Mouse (Mus musculus) forebrain, embryonic 16.5 days (tissue): ENCODE results near the gene Mfap5. TPM values are rescaled to one million over a fixed set of nuclear protein-coding genes. Genes with fewer than 3 reads are reported as not detected.
A peak's percentile ranks its signal among the peaks of the same experiment; 100 is the strongest.
"Not testable (repeated sequence)": the region's sequence is repeated elsewhere in the genome, so short reads cannot be mapped to it uniquely, and the experiment has no call there.

ENCODE experiments used
- ATAC-seq: fragments of 200-750 bp; cut with Nextera tagmentation; 2 replicates; pipeline ENCODE4 v1.8.0; 2017; ENCODE audit warnings: mild to moderate bottlenecking, moderate library complexity
- H3K27ac ChIP-seq: fragments of 300-500 bp; sonication (generic); 2 replicates; pipeline ENCODE4 v1.5.1; 2014; ENCODE audit warnings: low read length, control low read depth
- H3K27me3 ChIP-seq: fragments of 300-500 bp; sonication (generic); replicated peaks from 2 replicates; pipeline ENCODE4 v1.6.1; 2014; ENCODE audit warnings: low read length; ENCODE audit not compliant: control insufficient read depth, insufficient read depth
- H3K36me3 ChIP-seq: fragments of 300-500 bp; sonication (generic); 2 replicates; pipeline ENCODE4 v1.6.1; 2014; ENCODE audit not compliant: control insufficient read depth, insufficient read depth
- H3K4me1 ChIP-seq: fragments of 300-500 bp; sonication (generic); replicated peaks from 2 replicates; pipeline ENCODE4 v1.6.1; 2014; ENCODE audit warnings: low read length; ENCODE audit not compliant: control insufficient read depth, insufficient read depth
- H3K4me2 ChIP-seq: fragments of 300-500 bp; sonication (generic); 2 replicates; pipeline ENCODE4 v1.6.1; 2014; ENCODE audit warnings: mild to moderate bottlenecking, low read length, control low read depth
- H3K4me3 ChIP-seq: fragments of 300-500 bp; sonication (generic); replicated peaks from 2 replicates; pipeline ENCODE4 v1.5.1; 2014; ENCODE audit warnings: mild to moderate bottlenecking, low read length, control low read depth
- H3K9ac ChIP-seq: fragments of 300-500 bp; sonication (generic); replicated peaks from 2 replicates; pipeline ENCODE4 v1.6.1; 2014; ENCODE audit warnings: low read depth, low read length, control low read depth
- H3K9me3 ChIP-seq: fragments of 300-500 bp; sonication (generic); 2 replicates; pipeline ENCODE4 v1.6.1; 2016; ENCODE audit warnings: low read length; ENCODE audit not compliant: control insufficient read depth
- WGBS: fragments of 180-500 bp; shearing (Covaris S2); extraction: QIAGEN DNeasy Blood & Tissue Kit; methylation state at CpG from one replicate; pipeline ENCODE4 v1.1.7; 2014; 5-methylcytosine and 5-hydroxymethylcytosine counted together
- polyA plus RNA-seq: library from polyadenylated mRNA; unstranded; fragments of >200 nt; fragmentation: Nextera tagmentation; extraction: Ambion mirVana; gene quantifications from 2 replicates; pipeline ENCODE4 v1.2.1, GENCODE M21; 2015

The Mfap5 gene
- polyA plus RNA-seq, 1 experiment from 2014 or later: 3.1 TPM

- WGBS: 74% methylated on average over 4 of the region's 4 CpGs
These were observed 604 bp upstream of the Mfap5 start for GRCm38 (mm10) chr6:122505041-122505440.

GRCm38 (mm10) chr6:122508494-122508893 is 2.8 kb downstream of the Mfap5 start:
- no peak for ATAC-seq
- no peaks in the 10 kb centered on the region for H3K36me3 ChIP-seq
- WGBS: 87% methylated on average over 8 of the region's 8 CpGs

More at GRCm38 (mm10) chr6:122505041-122505440, 604 bp upstream of the Mfap5 start:
- no peak overlapping the region for H3K27ac ChIP-seq
- H3K4me2 ChIP-seq: no peak overlapping the region
- no peak overlapping the region for H3K9ac ChIP-seq
- no peak for ATAC-seq
- no peak overlapping the region for H3K4me3 ChIP-seq
- H3K27me3 ChIP-seq: no peaks in the 10 kb centered on the region
- H3K36me3 ChIP-seq: no peaks in the 10 kb centered on the region
- H3K4me1 ChIP-seq: no peaks in the 10 kb centered on the region
- H3K9me3 ChIP-seq: no peaks in the 10 kb centered on the region

GRCm38 (mm10) chr6:122512914-122513878 is 7.6 kb downstream of the Mfap5 start:
- Histone ChIP-seq H3K27ac (no peak overlapping the region), H3K4me3 (no peak overlapping the region), H3K9me3 (no peaks in the 10 kb centered on the region), H3K36me3 (no peaks in the 10 kb centered on the region), H3K9ac (no peak overlapping the region), H3K27me3 (no peaks in the 10 kb centered on the region), H3K4me1 (no peaks in the 10 kb centered on the region), H3K4me2 (no peak overlapping the region)
- no peak for ATAC-seq
- 71% methylated on average over 11 of the region's 12 CpGs for WGBS

More at GRCm38 (mm10) chr6:122508494-122508893, 2.8 kb downstream of the Mfap5 start:
- Histone ChIP-seq H3K4me1 (no peaks in the 10 kb centered on the region), H3K9ac (no peak overlapping the region), H3K27ac (no peak overlapping the region), H3K9me3 (no peaks in the 10 kb centered on the region), H3K4me2 (no peak overlapping the region), H3K4me3 (no peak overlapping the region), H3K27me3 (no peaks in the 10 kb centered on the region)

- Histone ChIP-seq H3K9me3 (no peaks in the 10 kb centered on the region), H3K27me3 (no peaks in the 10 kb centered on the region), H3K27ac (no peak overlapping the region), H3K4me1 (no peaks in the 10 kb centered on the region; the same call in 1 of the 2 replicates), H3K36me3 (no peaks in the 10 kb centered on the region), H3K4me3 (no peak overlapping the region), H3K9ac (no peak overlapping the region), H3K4me2 (no peak overlapping the region)
- ATAC-seq: no peak
- 85% methylated on average over 3 of the region's 3 CpGs for WGBS
These were observed 8.7 kb downstream of the Mfap5 start for GRCm38 (mm10) chr6:122514312-122514711.

- not testable (repeated sequence) for H3K4me2 ChIP-seq, ATAC-seq, H3K4me3 ChIP-seq, H3K9ac ChIP-seq, H3K27ac ChIP-seq, H3K27me3 ChIP-seq, H3K9me3 ChIP-seq, H3K36me3 ChIP-seq, H3K4me1 ChIP-seq
- WGBS: 95% methylated on average over 2 of the region's 2 CpGs
These were observed 10.1 kb downstream of the Mfap5 start for GRCm38 (mm10) chr6:122515762-122516161.

- Histone ChIP-seq H3K27me3 (no peaks in the 10 kb centered on the region), H3K27ac (no peak overlapping the region), H3K4me1 (no peaks in the 10 kb centered on the region; the same call in 1 of the 2 replicates), H3K9me3 (no peaks in the 10 kb centered on the region), H3K4me2 (no peak overlapping the region), H3K9ac (no peak overlapping the region), H3K36me3 (no peaks in the 10 kb centered on the region), H3K4me3 (no peak overlapping the region)
- WGBS: 69% methylated on average over 1 of the region's 1 CpGs
- no peak for ATAC-seq
These were observed 12.0 kb downstream of the Mfap5 start for GRCm38 (mm10) chr6:122517668-122518067.

GRCm38 (mm10) chr6:122519384-122519783 is 13.7 kb downstream of the Mfap5 start:
- Histone ChIP-seq H3K27ac (no peak overlapping the region), H3K9ac (no peak overlapping the region), H3K36me3 (no peaks in the 10 kb centered on the region), H3K4me3 (no peak overlapping the region), H3K9me3 (no peaks in the 10 kb centered on the region), H3K27me3 (no peaks in the 10 kb centered on the region), H3K4me2 (no peak overlapping the region), H3K4me1 (no peaks in the 10 kb centered on the region; the same call in 1 of the 2 replicates)
- 22% methylated on average over 2 of the region's 2 CpGs for WGBS
- ATAC-seq: no peak

- Histone ChIP-seq H3K4me3 (no peak overlapping the region), H3K9ac (no peak overlapping the region), H3K4me2 (no peak overlapping the region), H3K9me3 (no peaks in the 10 kb centered on the region), H3K27me3 (no peaks in the 10 kb centered on the region), H3K36me3 (no peaks in the 10 kb centered on the region), H3K4me1 (no peaks in the 10 kb centered on the region; the same call in 1 of the 2 replicates), H3K27ac (no peak overlapping the region)
- 69% methylated on average over 9 of the region's 9 CpGs for WGBS
- ATAC-seq: peak; percentile 90
These were observed 16.9 kb downstream of the Mfap5 start for GRCm38 (mm10) chr6:122522595-122522994.

- H3K36me3 ChIP-seq: no peaks in the 10 kb centered on the region
- no peak overlapping the region for H3K9ac ChIP-seq
- no peak overlapping the region for H3K4me3 ChIP-seq
- ATAC-seq: no peak
- H3K4me2 ChIP-seq: no peak overlapping the region
- H3K9me3 ChIP-seq: no peaks in the 10 kb centered on the region
- H3K27me3 ChIP-seq: no peaks in the 10 kb centered on the region
- WGBS: 82% methylated on average over 8 of the region's 8 CpGs
- no peaks in the 10 kb centered on the region; the same call in 1 of the 2 replicates for H3K4me1 ChIP-seq
- H3K27ac ChIP-seq: no peak overlapping the region
These were observed 17.6 kb downstream of the Mfap5 start for GRCm38 (mm10) chr6:122523289-122523688.
